Mouse (Mus musculus): ENCODE measurements around the gene Arf3.

GRCm38 (mm10) chr15:98696216-98696615 lies 66.8 kb downstream of the Arf3 start:
- TF ChIP-seq POLR2A (IDR thresholded peaks at IDR 0.05; ENCODE audit: control insufficient read depth in 1 of 2, insufficient read depth in 1 of 2, low read depth in 1 of 2, low read length in 2 of 2, poor library complexity in 1 of 2) (no peak), ZKSCAN1 (IDR thresholded peaks at IDR 0.05; ENCODE audit: low read depth, low read length) (no peak), GABPA (IDR thresholded peaks at IDR 0.05; ENCODE audit: low read depth, low read length) (no peak), SIN3A (IDR thresholded peaks at IDR 0.05; ENCODE audit: low read length) (no peak), E2F4 (IDR thresholded peaks at IDR 0.05; ENCODE audit: borderline replicate concordance, low read depth, low read length) (no peak), CTCF (IDR thresholded peaks at IDR 0.05 in 2 of 3, conservative IDR thresholded peaks at IDR 0.05 in 1 of 3; ENCODE audit: control insufficient read depth in 1 of 3, insufficient read depth in 1 of 3, low read depth in 2 of 3, low read length in 3 of 3, poor library complexity in 1 of 3, severe bottlenecking in 1 of 3) (no peak)

All from MEL (cell line).